Comparison of ENCODE assay signal across 19 mouse cellular contexts in genomic region chr1:174844786-174845185, GRCm38 (mm10).
"Had no signal": no experiment of that assay in that cellular context is flagged by ENCODE, and none has a peak within 500 bp of the region (broad histone marks: within the 10 kb centered on the region; RNA-seq: fewer than 3 reads in every experiment).

No protein-coding gene starts in this region.

- H3K27me3 ChIP-seq: lung, embryonic 15.5 days; megakaryocyte, embryonic 14.5 days; midbrain, embryonic 13.5 days; midbrain, embryonic 15.5 days; neural tube, embryonic 13.5 days; neural tube, embryonic 15.5 days had no signal

- DNase-seq: lung, adult 2 months; lung, postnatal 14 days; lung, postnatal 36 days; retina, postnatal 1 day; right cerebral cortex, adult 18-20 months; right cerebral cortex, postnatal 25 days; right cerebral cortex, postnatal 4 days; spleen, adult 18-20 months; thymus, adult 18-20 months; thymus, postnatal 14 days; thymus, postnatal 36 days had no signal

- H3K4me3 ChIP-seq: lung, embryonic 15.5 days; megakaryocyte, embryonic 14.5 days; midbrain, embryonic 13.5 days; midbrain, embryonic 15.5 days; neural tube, embryonic 13.5 days; neural tube, embryonic 15.5 days had no signal

- H3K4me2 ChIP-seq: lung, embryonic 15.5 days; midbrain, embryonic 11.5 days; midbrain, embryonic 13.5 days; midbrain, embryonic 15.5 days; neural tube, embryonic 13.5 days; neural tube, embryonic 15.5 days had no signal

- H3K4me1 ChIP-seq: lung, embryonic 15.5 days; megakaryocyte, embryonic 14.5 days; midbrain, embryonic 13.5 days; midbrain, embryonic 15.5 days; neural tube, embryonic 13.5 days; neural tube, embryonic 15.5 days had no signal

- H3K36me3 ChIP-seq: lung, embryonic 15.5 days; midbrain, embryonic 13.5 days; midbrain, embryonic 15.5 days; neural tube, embryonic 13.5 days; neural tube, embryonic 15.5 days had no signal

- H3K27ac ChIP-seq: lung, embryonic 15.5 days; macrophage; midbrain, embryonic 13.5 days; midbrain, embryonic 15.5 days; neural tube, embryonic 13.5 days; neural tube, embryonic 15.5 days had no signal
